Mouse (Mus musculus): ENCODE data around the gene Pdpk1. TPM values are rescaled to one million over a fixed set of nuclear protein-coding genes. Genes with fewer than 3 reads are reported as not detected.

Gene Pdpk1
- polyA plus RNA-seq, 1 experiment from 2014 or later = 42.6 TPM

DNA sequence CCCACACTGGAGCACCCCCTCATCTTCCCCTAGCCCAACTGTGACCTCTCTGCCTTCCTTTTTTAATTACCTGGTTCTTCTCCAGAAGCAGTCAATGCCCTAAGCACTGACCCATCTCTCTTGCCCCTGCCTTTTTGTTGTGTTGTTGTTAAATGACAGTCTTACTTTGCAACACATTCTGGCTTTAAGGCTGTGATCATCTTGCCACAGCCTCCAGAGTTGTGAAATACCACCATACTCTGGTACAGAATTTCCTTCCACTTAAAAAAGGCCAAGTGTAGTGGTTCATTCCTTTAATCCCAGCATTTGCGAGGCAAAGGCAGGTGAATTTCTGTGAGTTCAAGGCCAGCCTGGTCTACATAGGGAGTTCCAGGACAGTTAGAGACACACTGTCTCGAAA is 40.2 kb upstream of the Pdpk1 start:
- H3K9me3 ChIP-seq (replicated peaks; ENCODE audit: control insufficient read depth, low read length) = no peaks in the 10 kb centered on the region
- no peaks in the 10 kb centered on the region for H3K4me1 ChIP-seq (ENCODE audit: control insufficient read depth, insufficient read depth, low read length)
- no peak overlapping the region for H3K4me2 ChIP-seq (ENCODE audit: low read length)
- H3K9ac ChIP-seq (ENCODE audit: low read length) = no peak overlapping the region
- DNase-seq (ENCODE audit: low spot score) (no peak), ATAC-seq (no peak)
- no peak overlapping the region for H3K27ac ChIP-seq (ENCODE audit: low read depth, low read length)
- no peaks in the 10 kb centered on the region for H3K27me3 ChIP-seq (replicated peaks; ENCODE audit: control insufficient read depth, insufficient read depth, low read length)
- H3K36me3 ChIP-seq (ENCODE audit: control insufficient read depth, insufficient read depth, low read length) = peaks cover 8% of the 10 kb centered on the region; the same call in 1 of the 2 replicates
- 96% methylated on average over 2 of the region's 2 CpGs for WGBS
- H3K4me3 ChIP-seq (ENCODE audit: low read depth, low read length) = no peak overlapping the region

DNA sequence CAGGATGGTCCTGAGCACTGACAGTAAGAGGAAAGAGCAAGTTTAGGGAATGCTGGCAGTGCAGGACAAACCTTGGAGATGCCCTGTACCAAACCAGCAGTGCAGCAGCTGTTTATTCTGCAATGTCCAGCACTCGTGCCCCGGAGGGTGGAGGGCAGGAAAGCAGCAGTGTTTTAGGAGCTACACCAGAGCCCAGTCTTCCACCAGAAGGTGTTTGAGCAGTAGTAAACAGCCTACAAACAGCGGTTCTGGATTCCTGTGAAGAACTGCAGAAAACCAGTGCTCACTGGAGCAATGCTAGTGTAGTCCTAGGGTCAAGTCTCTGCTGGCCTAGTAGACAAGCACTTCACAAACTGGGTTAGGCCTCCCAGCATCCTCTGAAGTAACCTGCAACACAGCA is 23.5 kb upstream of the Pdpk1 start:
- H3K4me1 ChIP-seq (ENCODE audit: control insufficient read depth, insufficient read depth, low read length) = 0 out of 2 replicates have a peak, but pooled peaks cover 4% of the 10 kb centered on the region
- H3K27me3 ChIP-seq (replicated peaks; ENCODE audit: control insufficient read depth, insufficient read depth, low read length) = no peaks in the 10 kb centered on the region
- no peaks in the 10 kb centered on the region for H3K36me3 ChIP-seq (ENCODE audit: control insufficient read depth, insufficient read depth, low read length)
- no peak overlapping the region for H3K9ac ChIP-seq (ENCODE audit: low read length)
- H3K27ac ChIP-seq (ENCODE audit: low read depth, low read length) = no peak overlapping the region
- WGBS = 85% methylated on average over 3 of the region's 3 CpGs
- no peaks in the 10 kb centered on the region for H3K9me3 ChIP-seq (replicated peaks; ENCODE audit: control insufficient read depth, low read length)
- ATAC-seq = no peak
- no peak overlapping the region for H3K4me3 ChIP-seq (ENCODE audit: low read depth, low read length)
- no peak for DNase-seq (ENCODE audit: low spot score)
- no peak overlapping the region for H3K4me2 ChIP-seq (ENCODE audit: low read length)

GRCm38 (mm10) chr17:24173423-24173822 is 22.7 kb upstream of the Pdpk1 start:
- no peak for ATAC-seq
- H3K4me1 ChIP-seq (ENCODE audit: control insufficient read depth, insufficient read depth, low read length) = 0 out of 2 replicates have a peak, but pooled peaks cover 4% of the 10 kb centered on the region
- WGBS = 2% methylated on average over 3 of the region's 3 CpGs

DNA sequence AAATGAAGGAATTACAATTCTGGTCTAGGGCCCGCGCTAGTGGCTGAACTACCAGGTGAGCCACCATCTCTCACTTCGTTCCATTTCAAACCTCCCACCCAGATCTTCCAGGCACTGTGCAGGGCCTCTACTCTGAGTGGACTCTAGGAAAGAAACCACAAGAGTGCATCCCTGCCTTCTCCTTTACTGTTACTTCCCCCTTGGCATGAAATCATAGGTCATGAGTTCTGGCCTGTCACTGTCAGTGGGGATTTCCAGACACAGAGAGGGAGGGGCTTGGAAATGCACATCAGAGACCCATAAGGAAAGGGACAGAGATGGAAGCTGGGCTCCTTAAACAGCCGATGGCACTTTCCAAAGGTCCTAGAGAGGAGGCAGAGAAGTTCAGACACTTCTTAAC is 21.0 kb upstream of the Pdpk1 start:
- H3K36me3 ChIP-seq (ENCODE audit: control insufficient read depth, insufficient read depth, low read length) = peaks cover 13% of the 10 kb centered on the region
- DNase-seq (ENCODE audit: low spot score) (no peak), ATAC-seq (no peak)
- 93% methylated on average over 4 of the region's 4 CpGs for WGBS
- no peaks in the 10 kb centered on the region for H3K27me3 ChIP-seq (replicated peaks; ENCODE audit: control insufficient read depth, insufficient read depth, low read length)
- H3K27ac ChIP-seq (ENCODE audit: low read depth, low read length) = no peak overlapping the region
- H3K9me3 ChIP-seq (replicated peaks; ENCODE audit: control insufficient read depth, low read length) = no peaks in the 10 kb centered on the region
- H3K9ac ChIP-seq (ENCODE audit: low read length) = no peak overlapping the region
- peaks cover 14% of the 10 kb centered on the region for H3K4me1 ChIP-seq (ENCODE audit: control insufficient read depth, insufficient read depth, low read length)
- H3K4me3 ChIP-seq (ENCODE audit: low read depth, low read length) = no peak overlapping the region
- no peak overlapping the region for H3K4me2 ChIP-seq (ENCODE audit: low read length)

More at GRCm38 (mm10) chr17:24173423-24173822, 22.7 kb upstream of the Pdpk1 start:
- Histone ChIP-seq H3K27me3 (replicated peaks; ENCODE audit: control insufficient read depth, insufficient read depth, low read length) (no peaks in the 10 kb centered on the region), H3K9me3 (replicated peaks; ENCODE audit: control insufficient read depth, low read length) (no peaks in the 10 kb centered on the region), H3K4me3 (ENCODE audit: low read depth, low read length) (no peak overlapping the region), H3K27ac (ENCODE audit: low read depth, low read length) (no peak overlapping the region), H3K4me2 (ENCODE audit: low read length) (no peak overlapping the region), H3K9ac (ENCODE audit: low read length) (no peak overlapping the region), H3K36me3 (ENCODE audit: control insufficient read depth, insufficient read depth, low read length) (no peaks in the 10 kb centered on the region)
- peak; percentile 88 for DNase-seq (ENCODE audit: low spot score)

- H3K4me1 ChIP-seq (ENCODE audit: control insufficient read depth, insufficient read depth, low read length) = peaks cover 14% of the 10 kb centered on the region
- H3K27ac ChIP-seq (ENCODE audit: low read depth, low read length) = no peak overlapping the region
- WGBS = 81% methylated on average over 5 of the region's 5 CpGs
- H3K9me3 ChIP-seq (replicated peaks; ENCODE audit: control insufficient read depth, low read length) = no peaks in the 10 kb centered on the region
- H3K9ac ChIP-seq (ENCODE audit: low read length) = no peak overlapping the region
- no peak overlapping the region for H3K4me2 ChIP-seq (ENCODE audit: low read length)
- H3K27me3 ChIP-seq (replicated peaks; ENCODE audit: control insufficient read depth, insufficient read depth, low read length) = no peaks in the 10 kb centered on the region
- H3K4me3 ChIP-seq (ENCODE audit: low read depth, low read length) = no peak overlapping the region
- DNase-seq (ENCODE audit: low spot score) (no peak), ATAC-seq (no peak)
- peaks cover 16% of the 10 kb centered on the region for H3K36me3 ChIP-seq (ENCODE audit: control insufficient read depth, insufficient read depth, low read length)
Observed at GRCm38 (mm10) chr17:24170729-24171128, 20.0 kb upstream of the Pdpk1 start.

GRCm38 (mm10) chr17:24170125-24170524 is 19.4 kb upstream of the Pdpk1 start:
- Histone ChIP-seq H3K27me3 (replicated peaks; ENCODE audit: control insufficient read depth, insufficient read depth, low read length) (no peaks in the 10 kb centered on the region), H3K9ac (ENCODE audit: low read length) (peak overlapping the region; percentile 88), H3K4me2 (ENCODE audit: low read length) (peak overlapping the region; percentile 88), H3K4me1 (ENCODE audit: control insufficient read depth, insufficient read depth, low read length) (peaks cover 14% of the 10 kb centered on the region), H3K4me3 (ENCODE audit: low read depth, low read length) (peak overlapping the region; percentile 73), H3K9me3 (replicated peaks; ENCODE audit: control insufficient read depth, low read length) (no peaks in the 10 kb centered on the region), H3K27ac (ENCODE audit: low read depth, low read length) (no peak overlapping the region), H3K36me3 (ENCODE audit: control insufficient read depth, insufficient read depth, low read length) (peaks cover 18% of the 10 kb centered on the region)
- DNase-seq (ENCODE audit: low spot score) (no peak), ATAC-seq (no peak)
- 64% methylated on average over 3 of the region's 3 CpGs for WGBS

DNA sequence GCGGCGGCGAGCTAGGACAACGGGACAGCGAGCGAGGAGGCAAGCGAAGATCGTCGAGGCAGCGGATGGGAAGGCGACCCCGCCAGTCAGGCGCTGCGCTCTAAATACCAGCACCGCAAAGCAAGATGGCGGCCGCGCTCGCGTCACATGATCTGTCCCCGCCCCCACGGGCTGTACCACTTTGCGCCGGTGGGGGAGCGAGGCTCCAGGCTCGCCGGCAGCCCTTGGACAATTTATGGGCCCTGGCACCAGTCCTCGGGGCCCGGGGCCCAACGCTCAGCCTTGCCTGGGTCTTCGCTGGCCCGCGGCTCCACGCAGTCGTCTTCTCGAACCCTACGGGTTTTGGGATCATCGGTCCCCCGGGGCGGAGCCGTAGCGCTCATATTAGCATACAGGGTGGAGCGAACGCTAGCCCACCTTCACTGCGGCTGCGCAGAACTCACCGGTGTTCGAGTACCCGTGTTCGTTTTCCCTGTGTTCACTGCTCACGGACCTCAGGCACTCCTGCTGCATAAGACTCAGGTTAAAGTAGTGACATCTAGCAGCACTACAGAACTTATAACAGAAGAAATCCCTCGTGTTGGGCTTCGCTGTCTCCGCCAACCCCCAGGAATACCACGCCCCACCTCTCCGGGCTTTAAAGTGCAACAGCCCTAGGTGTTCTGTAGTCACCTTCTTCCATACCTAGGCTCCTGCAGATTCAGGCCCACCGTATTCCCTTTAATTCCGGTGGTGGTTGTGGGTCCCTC is 18.8 kb upstream of the Pdpk1 start, which contains the start of gene Atp6v0c:
Atp6v0c (minus strand) TSS at position 386 of the 749 bp plus-strand sequence.
- Histone ChIP-seq H3K4me1 (ENCODE audit: control insufficient read depth, insufficient read depth, low read length) (peaks cover 14% of the 10 kb centered on the region), H3K27me3 (replicated peaks; ENCODE audit: control insufficient read depth, insufficient read depth, low read length) (no peaks in the 10 kb centered on the region), H3K36me3 (ENCODE audit: control insufficient read depth, insufficient read depth, low read length) (peaks cover 22% of the 10 kb centered on the region), H3K4me3 (ENCODE audit: low read depth, low read length) (peak within 1 kb of the TSS; percentile 73), H3K4me2 (ENCODE audit: low read length) (peak within 1 kb of the TSS; percentile 88), H3K9ac (ENCODE audit: low read length) (peak within 1 kb of the TSS; percentile 88), H3K9me3 (replicated peaks; ENCODE audit: control insufficient read depth, low read length) (no peaks in the 10 kb centered on the region), H3K27ac (ENCODE audit: low read depth, low read length) (peak within 1 kb of the TSS; percentile 96)
- ATAC-seq (peak; percentile 94), DNase-seq (ENCODE audit: low spot score) (peak; percentile 98)
- WGBS = under 1% methylated on average over 55 of the region's 58 CpGs

DNA sequence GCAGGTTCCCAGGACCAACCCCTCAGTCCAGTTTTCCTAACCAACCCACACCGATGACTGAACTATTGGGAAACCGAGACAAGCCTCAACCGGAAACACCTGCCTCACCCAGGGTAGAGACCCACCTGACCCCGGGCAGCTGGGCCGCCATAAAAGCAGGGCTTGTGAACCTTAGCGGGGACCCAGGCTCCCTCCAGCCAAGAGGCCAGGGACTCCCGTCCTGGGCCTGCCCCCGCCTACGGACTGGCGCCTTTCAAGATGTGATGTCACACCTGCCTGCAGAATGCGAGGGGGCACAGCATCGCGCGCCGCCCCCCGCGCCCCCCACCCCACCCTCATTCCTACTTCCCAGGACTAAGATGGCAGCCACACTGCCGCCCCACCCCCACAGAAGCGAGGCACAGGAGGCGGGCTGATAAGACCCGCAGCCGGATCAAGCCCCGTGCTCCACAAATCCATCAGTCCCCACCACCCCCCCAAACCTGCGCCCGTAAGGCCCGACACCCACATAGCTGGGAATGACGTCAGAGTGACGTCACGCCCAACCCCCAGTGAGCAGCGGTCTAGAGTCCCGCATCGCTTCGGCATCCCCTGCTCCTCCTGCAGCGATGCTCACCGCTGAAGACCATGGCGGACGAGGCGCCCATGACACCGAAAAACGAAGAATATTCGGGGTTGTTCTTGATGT is 18.0 kb upstream of the Pdpk1 start:
- DNase-seq (ENCODE audit: low spot score) (peak; percentile 83), ATAC-seq (peak; percentile 72)
- Histone ChIP-seq H3K4me3 (ENCODE audit: low read depth, low read length) (peak overlapping the region; percentile 73), H3K27me3 (replicated peaks; ENCODE audit: control insufficient read depth, insufficient read depth, low read length) (no peaks in the 10 kb centered on the region), H3K9ac (ENCODE audit: low read length) (peak overlapping the region; percentile 88), H3K9me3 (replicated peaks; ENCODE audit: control insufficient read depth, low read length) (no peaks in the 10 kb centered on the region), H3K27ac (ENCODE audit: low read depth, low read length) (peak overlapping the region; percentile 96), H3K4me2 (ENCODE audit: low read length) (peak overlapping the region; percentile 88), H3K36me3 (ENCODE audit: control insufficient read depth, insufficient read depth, low read length) (peaks cover 22% of the 10 kb centered on the region), H3K4me1 (ENCODE audit: control insufficient read depth, insufficient read depth, low read length) (peaks cover 14% of the 10 kb centered on the region)
- under 1% methylated on average over 41 of the region's 41 CpGs for WGBS

All from forebrain, embryonic 14.5 days (tissue).